Mouse (Mus musculus): ENCODE data around the gene Mvb12a. TPM values are rescaled to one million over a fixed set of nuclear protein-coding genes. Genes with fewer than 3 reads are reported as not detected.

Mvb12a gene
- polyA plus RNA-seq (2017; shearing (Covaris generic)): 65.2 TPM

DNA sequence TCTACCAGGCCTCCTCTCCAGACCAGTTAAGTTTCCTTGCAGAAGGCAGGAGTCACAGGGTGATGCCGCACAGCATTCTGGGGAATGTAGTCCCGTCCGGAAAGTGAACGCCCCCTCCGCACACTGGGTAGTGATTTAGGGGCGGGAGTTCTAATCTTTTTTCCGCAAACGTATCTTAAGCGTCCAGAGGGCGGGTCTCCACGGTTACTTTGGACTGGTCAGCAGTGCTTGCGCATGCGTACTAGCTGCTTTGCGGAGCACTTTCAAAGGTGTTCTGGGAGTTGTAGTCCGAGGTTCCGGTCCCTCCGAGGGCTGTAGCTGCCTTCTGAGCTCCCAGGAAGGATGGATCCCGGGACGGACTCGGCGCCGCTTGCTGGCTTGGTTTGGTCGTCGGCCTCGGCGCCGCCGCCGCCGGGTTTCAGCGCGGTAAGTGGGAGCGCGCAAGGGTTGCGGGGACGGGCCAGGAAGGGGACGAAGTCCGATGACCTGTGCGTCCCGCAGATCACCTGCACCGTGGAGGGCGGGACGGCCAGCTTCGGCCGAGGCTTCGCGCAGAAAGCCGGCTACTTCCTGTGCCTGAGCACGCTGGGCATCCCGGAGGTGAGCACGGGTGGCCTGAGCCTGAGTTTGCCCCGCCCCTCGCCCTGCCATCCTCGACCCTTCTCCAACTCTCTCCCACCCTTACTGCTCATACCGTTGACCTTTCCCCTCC lies at the start of gene Mvb12a:
Mvb12a (plus strand) TSS at position 291 of the 712 bp plus-strand sequence.

DNA sequence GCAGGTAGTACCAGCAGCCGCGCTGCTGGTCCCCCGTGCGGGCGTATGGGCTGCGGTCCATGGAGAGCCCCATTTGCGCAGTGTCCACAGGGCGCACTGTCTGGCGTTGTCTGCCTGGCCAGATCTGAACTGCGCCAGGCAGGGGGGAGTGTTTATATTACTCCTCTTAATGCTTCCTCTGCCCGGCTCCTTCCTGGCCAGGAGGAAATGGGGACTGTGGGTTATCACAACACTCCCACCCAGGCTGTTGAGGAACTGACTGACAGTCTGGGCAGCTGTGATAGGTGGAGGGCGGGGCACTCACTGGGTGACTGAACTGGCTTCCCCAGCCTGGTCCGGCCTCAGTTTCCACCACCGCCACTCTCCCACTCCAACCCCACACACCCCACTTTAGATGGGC lies 31.1 kb upstream of the Mvb12a start, which contains the start of gene Plvap:
Plvap (minus strand) TSS at position 109 of the 400 bp plus-strand sequence.

DNA sequence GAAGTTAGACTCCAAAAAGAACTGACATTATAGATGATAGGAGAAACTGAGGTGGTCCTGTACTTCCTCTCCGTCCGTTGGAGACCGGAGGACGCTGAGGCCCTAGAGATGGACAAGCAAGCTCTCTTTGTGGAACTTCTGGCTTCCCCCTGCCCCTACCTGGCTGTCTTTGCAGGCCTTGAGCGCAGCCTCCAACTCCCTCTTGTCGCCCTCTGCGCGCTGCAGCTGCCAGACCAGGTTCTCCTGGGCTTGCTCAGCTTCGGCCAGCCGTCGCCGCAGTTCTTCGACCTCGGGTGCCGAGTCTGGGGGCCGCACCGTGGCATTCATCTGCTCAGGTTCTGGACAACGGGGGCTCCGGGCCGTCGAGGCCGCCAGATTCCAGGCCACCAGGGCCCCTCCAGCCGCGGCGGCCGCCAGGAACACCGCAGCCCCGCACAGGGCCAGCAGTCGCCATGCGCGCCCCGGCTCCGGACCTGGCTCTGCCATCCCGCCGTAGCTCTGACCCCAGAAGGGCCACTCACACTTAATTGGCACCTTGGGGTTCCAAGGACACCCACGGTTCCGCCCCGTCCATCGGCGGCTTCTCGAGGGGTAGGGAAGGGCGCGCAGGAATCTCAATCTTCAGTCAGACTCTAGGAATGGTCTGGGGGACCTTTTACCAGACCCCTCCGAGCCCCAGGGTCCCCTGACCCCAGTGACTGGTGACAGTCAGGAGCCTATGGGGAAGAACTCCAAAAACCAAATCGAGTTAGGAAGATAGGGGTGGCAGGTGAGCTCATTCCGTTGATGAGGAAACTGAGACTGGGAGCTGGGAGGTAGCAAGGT lies 17.3 kb upstream of the Mvb12a start, which contains the start of gene Ccdc194:
Ccdc194 (minus strand) TSS at position 486 of the 825 bp plus-strand sequence.

DNA sequence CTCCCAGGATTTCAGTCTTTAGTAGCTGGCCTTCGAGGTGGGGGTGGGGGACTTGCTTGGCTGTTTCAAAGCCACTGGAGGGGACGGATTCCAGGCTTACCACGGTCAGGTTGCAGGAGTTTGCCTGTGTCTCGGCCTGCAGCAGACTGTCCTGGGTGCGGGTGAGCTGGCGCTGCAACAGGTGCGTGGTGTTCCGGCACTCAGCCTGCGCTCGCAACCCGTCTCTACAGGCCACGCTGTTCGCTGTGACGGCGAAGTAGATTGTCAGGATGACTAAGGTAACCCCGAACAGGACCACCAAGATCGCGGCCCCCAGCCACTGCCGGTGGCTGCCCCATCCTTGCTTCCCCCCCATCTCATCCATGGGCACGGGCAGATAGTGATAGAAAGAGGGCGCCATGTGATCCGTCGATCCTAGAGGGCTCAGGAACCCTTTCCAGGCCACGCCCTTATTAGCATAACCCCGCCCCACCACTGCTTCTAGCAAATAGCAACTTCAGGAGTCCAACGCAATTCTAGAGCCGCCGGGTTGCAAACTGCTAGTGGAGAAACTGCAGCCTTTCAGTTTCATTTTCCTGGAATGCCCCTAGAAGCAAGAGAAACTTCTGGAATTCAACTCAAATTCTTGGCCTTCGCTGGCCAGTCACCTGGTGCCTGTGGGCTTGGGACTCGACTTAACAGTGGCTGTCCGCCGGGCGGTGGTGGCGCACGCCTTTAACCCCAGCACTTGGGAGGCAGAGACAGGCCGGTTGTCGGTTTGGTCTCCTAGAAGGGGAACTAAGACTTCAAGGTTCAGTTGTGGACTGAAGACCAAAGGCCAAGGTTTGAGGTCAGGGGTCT lies 5.5 kb upstream of the Mvb12a start, which contains the start of gene Bst2:
Bst2 (minus strand) TSS at position 429 of the 840 bp plus-strand sequence.

DNA sequence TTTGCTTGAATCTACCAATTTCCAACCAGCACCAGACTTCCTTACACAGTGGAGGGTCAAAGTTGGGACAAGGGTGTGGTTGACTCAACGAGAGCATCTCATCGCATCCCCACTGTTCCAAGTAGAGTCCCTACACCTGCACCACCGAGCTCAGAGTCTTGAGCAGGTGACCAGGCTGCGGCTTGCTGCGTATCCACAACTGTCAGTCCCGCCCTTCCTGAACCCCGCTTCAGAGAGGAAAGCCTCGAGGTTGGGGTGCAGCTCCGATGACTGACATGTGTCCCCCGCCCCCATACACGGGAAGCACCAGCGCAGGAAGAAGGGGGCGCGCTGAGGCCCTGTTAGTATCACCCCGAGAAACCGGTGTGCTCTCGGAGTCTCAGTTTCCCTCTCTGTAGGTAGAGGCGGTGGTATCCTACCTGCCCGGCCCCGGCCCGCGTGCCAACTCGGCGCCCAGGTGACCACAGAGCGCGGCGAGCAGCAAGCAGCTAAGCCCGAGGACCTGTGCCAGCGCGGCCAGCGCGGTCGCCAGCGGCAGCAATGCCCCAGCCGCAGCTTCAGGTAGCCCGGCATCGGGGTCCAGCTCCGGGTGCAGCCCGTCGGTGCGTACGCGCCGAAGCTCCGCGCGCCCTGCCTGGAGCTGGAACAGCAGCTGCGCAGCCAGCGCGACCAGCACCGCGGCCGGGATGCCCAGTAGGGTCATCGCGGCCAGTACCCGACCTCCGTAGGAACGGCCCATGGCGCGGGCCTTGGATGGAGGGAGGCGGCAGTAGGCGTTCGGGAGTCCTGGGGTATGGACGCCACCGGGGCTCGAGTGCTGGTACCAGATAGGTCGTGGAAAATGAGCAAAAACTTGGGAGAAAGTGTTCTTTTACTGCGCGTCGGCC lies 15.6 kb downstream of the Mvb12a start, which contains the start of gene Tmem221:
Tmem221 (minus strand) TSS at position 801 of the 887 bp plus-strand sequence.

DNA sequence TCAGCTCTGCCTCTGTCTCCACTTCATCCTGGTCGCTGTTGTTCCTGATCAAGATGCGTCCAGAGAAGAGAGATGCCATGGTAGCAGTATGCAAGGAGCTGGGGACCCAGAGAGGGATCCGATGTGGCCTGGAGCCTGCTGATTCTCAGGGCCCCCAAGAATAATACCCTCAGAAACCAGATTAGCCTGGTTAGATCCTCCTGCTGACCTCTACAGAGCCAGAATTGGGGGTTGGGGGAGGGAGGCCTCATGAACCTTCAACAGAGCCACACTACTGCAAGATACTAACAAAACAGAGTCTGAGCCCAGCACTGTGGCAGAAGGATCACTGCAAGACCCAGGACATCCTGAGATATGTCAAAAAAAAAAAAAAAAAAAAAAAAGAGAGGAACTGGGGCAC lies 23.8 kb downstream of the Mvb12a start, which contains the start of gene Nxnl1:
Nxnl1 (minus strand) TSS at position 101 of the 400 bp plus-strand sequence.

DNA sequence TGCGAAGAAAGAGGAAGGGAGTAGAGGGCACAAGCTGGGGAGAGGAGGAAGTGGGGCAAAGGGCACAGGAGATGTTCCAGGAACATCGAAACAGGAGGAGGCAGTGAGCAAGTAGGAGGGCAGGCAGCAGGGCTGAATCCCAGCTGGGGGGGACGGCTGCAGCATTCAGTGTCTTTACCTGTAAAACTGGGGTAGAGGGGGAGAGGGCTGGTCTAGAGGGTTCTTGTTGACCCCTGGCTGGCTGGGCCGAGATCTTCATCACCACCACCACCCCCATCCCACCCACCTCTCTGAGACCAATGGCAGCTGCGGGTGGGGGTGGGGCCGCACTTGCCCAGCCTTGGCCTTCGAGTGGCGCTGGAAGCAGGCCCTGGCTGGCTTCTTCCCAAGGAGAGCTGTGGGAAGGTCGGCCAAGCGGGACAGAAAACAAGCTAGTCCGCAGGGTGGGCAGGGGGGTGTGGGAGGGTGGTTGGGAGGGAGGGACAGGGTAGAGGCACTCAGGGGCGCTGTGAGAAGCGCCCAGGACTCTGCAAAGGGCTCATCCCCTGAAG lies 25.7 kb downstream of the Mvb12a start, which contains the start of gene Slc27a1:
Slc27a1 (plus strand) TSS at position 496 of the 551 bp plus-strand sequence.

DNA sequence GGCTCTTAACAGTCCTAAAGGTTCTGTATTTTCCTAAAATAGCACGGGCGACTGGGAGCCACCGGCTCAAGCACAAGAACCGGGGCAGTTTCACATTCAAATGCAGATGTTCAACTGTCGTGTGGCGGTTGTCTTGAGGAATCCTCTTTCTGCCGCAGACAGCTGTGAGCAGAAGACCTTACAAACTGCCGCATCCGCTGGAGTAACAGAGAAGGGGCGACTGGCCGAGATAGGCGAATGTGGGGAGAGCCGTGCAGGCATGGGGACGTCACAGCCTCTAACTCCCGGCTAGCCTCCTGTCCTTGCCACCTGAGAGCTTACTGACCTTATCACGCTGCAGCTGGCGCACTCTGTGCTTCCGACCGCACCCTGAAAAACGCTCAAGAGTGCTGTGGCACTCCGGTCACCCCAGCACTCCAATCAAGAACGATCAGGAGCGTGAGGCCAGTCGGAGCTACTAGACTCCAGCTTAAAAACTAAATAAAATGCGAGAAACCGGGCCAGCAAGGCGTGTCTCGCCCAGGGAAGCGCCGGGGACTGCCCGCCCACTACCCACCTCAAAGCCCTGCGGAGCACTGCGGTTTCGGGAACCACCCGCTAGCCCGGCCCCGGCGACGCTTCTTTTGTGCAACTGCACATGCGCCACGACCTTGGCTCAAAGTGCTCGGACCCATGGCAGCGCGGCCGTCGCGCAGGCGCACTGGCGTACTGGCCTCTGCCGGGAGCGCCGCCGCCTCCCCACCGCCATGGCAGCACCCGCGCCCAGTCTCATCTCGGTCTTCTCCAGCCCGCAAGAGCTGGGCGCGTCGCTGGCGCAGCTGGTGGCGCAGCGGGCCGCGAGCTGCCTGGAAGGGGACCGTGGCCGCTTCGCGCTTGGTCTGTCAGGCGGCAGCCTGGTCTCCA lies 49.0 kb downstream of the Mvb12a start, which contains the start of gene Pgls:
Pgls (plus strand) TSS at position 706 of the 903 bp plus-strand sequence.

DNA sequence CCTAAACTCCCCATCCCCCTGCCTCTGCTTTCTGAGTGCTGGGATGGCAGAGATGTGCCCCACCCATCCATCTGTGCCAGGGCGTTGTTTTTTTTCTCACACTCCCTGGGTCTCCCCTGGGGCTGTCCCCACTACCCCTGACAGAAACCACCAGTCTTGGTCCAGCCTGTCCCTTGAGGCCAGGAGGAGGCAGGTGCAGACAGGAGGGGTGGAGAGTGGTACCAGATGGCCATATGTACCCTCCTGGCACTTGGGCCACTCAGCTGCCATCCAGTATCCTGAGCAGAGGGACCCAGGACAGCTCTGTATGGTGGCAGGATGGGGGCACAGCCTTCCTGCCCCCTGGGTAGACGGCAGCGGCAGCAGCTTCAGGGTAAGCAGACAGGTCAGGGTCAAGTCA lies 54.7 kb downstream of the Mvb12a start, which contains the start of gene Fam129c:
Fam129c (plus strand) TSS at position 198 of the 400 bp plus-strand sequence.

Other genes starting within 250 kb of the Mvb12a start
- 185 TPM for gene Use1, start 176.1 kb upstream of the Mvb12a start, polyA plus RNA-seq (2017; shearing (Covaris generic))
- 17.4 TPM for gene Ocel1, start 171.6 kb upstream of the Mvb12a start, polyA plus RNA-seq (2017; shearing (Covaris generic))
- 7.6 TPM for gene Nr2f6, start 161.0 kb upstream of the Mvb12a start, polyA plus RNA-seq (2017; shearing (Covaris generic))
- 0.29 TPM for gene Ushbp1, start 147.1 kb upstream of the Mvb12a start, polyA plus RNA-seq (2017; shearing (Covaris generic))
- 87.6 TPM for gene Babam1, start 146.1 kb upstream of the Mvb12a start, polyA plus RNA-seq (2017; shearing (Covaris generic))
- 0.20 TPM for gene Ankle1, start 136.9 kb upstream of the Mvb12a start, polyA plus RNA-seq (2017; shearing (Covaris generic))
- gene Abhd8, start 79.3 kb upstream of the Mvb12a start, polyA plus RNA-seq (2017; shearing (Covaris generic)): 112 TPM
- gene Mrpl34, start 78.0 kb upstream of the Mvb12a start, polyA plus RNA-seq (2017; shearing (Covaris generic)): 21.5 TPM
- 143 TPM for gene Dda1, start 73.7 kb upstream of the Mvb12a start, polyA plus RNA-seq (2017; shearing (Covaris generic))
- gene Ano8, start 57.0 kb upstream of the Mvb12a start, polyA plus RNA-seq (2017; shearing (Covaris generic)): 16.6 TPM
- 6.5 TPM for gene Gtpbp3, start 54.8 kb upstream of the Mvb12a start, polyA plus RNA-seq (2017; shearing (Covaris generic))
- gene Plvap, start 31.2 kb upstream of the Mvb12a start, polyA plus RNA-seq (2017; shearing (Covaris generic)): not detected
- gene Ccdc194, start 17.2 kb upstream of the Mvb12a start, polyA plus RNA-seq (2017; shearing (Covaris generic)): not detected
- gene Bst2, start 5.5 kb upstream of the Mvb12a start, polyA plus RNA-seq (2017; shearing (Covaris generic)): 108 TPM
- gene Tmem221, start 15.9 kb downstream of the Mvb12a start, polyA plus RNA-seq (2017; shearing (Covaris generic)): 13.9 TPM
- gene Nxnl1, start 23.7 kb downstream of the Mvb12a start, polyA plus RNA-seq (2017; shearing (Covaris generic)): 1.9 TPM
- 16.1 TPM for gene Slc27a1, start 26.0 kb downstream of the Mvb12a start, polyA plus RNA-seq (2017; shearing (Covaris generic))
- 66.7 TPM for gene Pgls, start 49.3 kb downstream of the Mvb12a start, polyA plus RNA-seq (2017; shearing (Covaris generic))
- gene Fam129c, start 54.7 kb downstream of the Mvb12a start, polyA plus RNA-seq (2017; shearing (Covaris generic)): 2.7 TPM
- gene Colgalt1, start 68.1 kb downstream of the Mvb12a start, polyA plus RNA-seq (2017; shearing (Covaris generic)): 30.3 TPM
- not detected for gene Unc13a, start 128.8 kb downstream of the Mvb12a start, polyA plus RNA-seq (2017; shearing (Covaris generic))
- 72.8 TPM for gene Jak3, start 133.4 kb downstream of the Mvb12a start, polyA plus RNA-seq (2017; shearing (Covaris generic))
- 17.5 TPM for gene Insl3, start 146.3 kb downstream of the Mvb12a start, polyA plus RNA-seq (2017; shearing (Covaris generic))
- 2.9 TPM for gene B3gnt3, start 158.9 kb downstream of the Mvb12a start, polyA plus RNA-seq (2017; shearing (Covaris generic))
- 169 TPM for gene Fcho1, start 182.8 kb downstream of the Mvb12a start, polyA plus RNA-seq (2017; shearing (Covaris generic))